Mouse (Mus musculus) midbrain, embryonic 13.5 days (tissue): ENCODE measurements around the gene Noxred1. TPM values are rescaled to one million over a fixed set of nuclear protein-coding genes. Genes with fewer than 3 reads are reported as not detected.
"Not testable (repeated sequence)": the region's sequence is repeated elsewhere in the genome, so short reads cannot be mapped to it uniquely, and the experiment has no call there.

Experiments
- ATAC-seq: fragments of 200-750 bp; cut with Nextera tagmentation; 2 replicates; pipeline ENCODE4 v1.8.0; 2017; ENCODE audit warnings: mild to moderate bottlenecking, moderate TSS enrichment, moderate library complexity
- H3K27ac ChIP-seq: fragments of 300-500 bp; sonication (generic); 2 replicates; pipeline ENCODE4 v1.5.1; 2015; ENCODE audit warnings: inconsistent platforms, mild to moderate bottlenecking, moderate library complexity
- H3K27me3 ChIP-seq: fragments of 300-500 bp; sonication (generic); 2 replicates; pipeline ENCODE4 v1.6.1; 2015; ENCODE audit warnings: mild to moderate bottlenecking, inconsistent platforms
- H3K36me3 ChIP-seq: fragments of 300-500 bp; sonication (generic); 2 replicates; pipeline ENCODE4 v1.6.1; 2015; ENCODE audit warnings: mild to moderate bottlenecking, inconsistent platforms
- H3K4me1 ChIP-seq: fragments of 300-500 bp; sonication (generic); replicated peaks from 2 replicates; pipeline ENCODE4 v1.6.1; 2015; ENCODE audit warnings: inconsistent platforms
- H3K4me2 ChIP-seq: fragments of 300-500 bp; sonication (generic); replicated peaks from 2 replicates; pipeline ENCODE4 v1.6.1; 2015; ENCODE audit warnings: moderate library complexity, mild to moderate bottlenecking, inconsistent platforms
- H3K4me3 ChIP-seq: fragments of 300-500 bp; sonication (generic); replicated peaks from 2 replicates; pipeline ENCODE4 v1.5.1; 2015; ENCODE audit warnings: mild to moderate bottlenecking, inconsistent platforms
- H3K9ac ChIP-seq: fragments of 300-500 bp; sonication (generic); replicated peaks from 2 replicates; pipeline ENCODE4 v1.6.1; 2015; ENCODE audit warnings: mild to moderate bottlenecking, inconsistent platforms
- H3K9me3 ChIP-seq: fragments of 300-500 bp; sonication (generic); 2 replicates; pipeline ENCODE4 v1.6.1; 2016; ENCODE audit warnings: mild to moderate bottlenecking, inconsistent platforms
- WGBS: fragments of 180-500 bp; shearing (Covaris S2); methylation state at CpG from one replicate; pipeline ENCODE4 v1.1.7; 2015; 5-methylcytosine and 5-hydroxymethylcytosine counted together
- polyA plus RNA-seq: library from polyadenylated mRNA; unstranded; fragments of >200 nt; fragmentation: Nextera tagmentation; extraction: Ambion mirVana; gene quantifications from 2 replicates; pipeline ENCODE4 v1.2.1, GENCODE M21; 2015

The Noxred1 gene
- polyA plus RNA-seq, 1 experiment from 2014 or later: 1.7 TPM

- H3K4me1 ChIP-seq: 0 out of 2 replicates have a peak, but pooled peaks cover 4% of the 10 kb centered on the region
Observed at GRCm38 (mm10) chr12:87219362-87219761, 19.2 kb downstream of the Noxred1 start.

DNA sequence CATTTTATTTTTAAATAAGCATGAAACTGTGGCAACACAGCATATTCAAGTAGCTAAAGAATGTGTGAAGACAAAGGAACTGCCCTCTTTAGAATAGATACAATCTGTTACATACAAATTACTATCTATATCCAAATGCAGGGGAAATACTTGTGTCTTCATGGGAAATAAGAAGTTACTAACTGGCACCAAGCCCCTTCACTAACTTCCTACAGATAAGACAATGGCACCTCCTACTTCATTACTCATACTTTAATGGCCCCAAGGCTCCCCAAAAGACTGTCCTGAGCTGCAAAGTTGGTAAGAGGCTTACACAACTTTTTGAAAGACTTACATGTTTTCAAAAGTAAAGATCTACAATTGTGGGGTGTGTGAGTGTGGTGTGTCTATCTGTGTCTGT, 20.9 kb downstream of the Noxred1 start:
- no peak overlapping the region for H3K27ac ChIP-seq
- no peak overlapping the region for H3K4me2 ChIP-seq
- H3K36me3 ChIP-seq: 0 out of 2 replicates have a peak, but pooled peaks cover 2% of the 10 kb centered on the region
- no peaks in the 10 kb centered on the region for H3K9me3 ChIP-seq
- no peak for ATAC-seq
- 0 out of 2 replicates have a peak, but pooled peaks cover 4% of the 10 kb centered on the region for H3K4me1 ChIP-seq
- H3K4me3 ChIP-seq: no peak overlapping the region
- H3K9ac ChIP-seq: no peak overlapping the region
- no peaks in the 10 kb centered on the region for H3K27me3 ChIP-seq

More at GRCm38 (mm10) chr12:87219362-87219761, 19.2 kb downstream of the Noxred1 start:
- no peak overlapping the region for H3K27ac ChIP-seq
- no peaks in the 10 kb centered on the region for H3K9me3 ChIP-seq
- H3K4me3 ChIP-seq: no peak overlapping the region
- 72% methylated on average over 7 of the region's 7 CpGs for WGBS
- 0 out of 2 replicates have a peak, but pooled peaks cover 2% of the 10 kb centered on the region for H3K36me3 ChIP-seq
- H3K27me3 ChIP-seq: no peaks in the 10 kb centered on the region
- no peak overlapping the region for H3K9ac ChIP-seq
- H3K4me2 ChIP-seq: no peak overlapping the region
- no peak for ATAC-seq

DNA sequence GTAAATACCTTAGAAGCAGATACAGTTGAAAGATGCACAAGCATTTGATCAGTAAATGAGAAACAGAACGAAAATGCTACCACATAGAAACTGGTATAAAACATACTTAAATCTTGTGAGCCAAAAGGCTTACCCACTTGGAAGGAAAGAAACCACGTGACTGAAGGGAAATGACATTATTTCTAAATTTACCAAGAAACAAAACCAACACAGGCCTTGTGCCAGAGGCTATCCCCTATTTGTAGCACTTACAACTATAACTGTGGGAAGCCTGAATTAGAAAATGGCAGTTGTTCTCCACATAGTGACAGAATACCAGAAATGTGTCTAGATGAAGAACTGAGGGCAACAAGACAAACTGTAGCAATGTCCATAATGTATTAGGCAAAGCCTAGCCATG, 22.5 kb downstream of the Noxred1 start:
- H3K36me3 ChIP-seq: 0 out of 2 replicates have a peak, but pooled peaks cover under 1% of the 10 kb centered on the region
- WGBS: 82% methylated on average over 2 of the region's 2 CpGs
- no peak overlapping the region for H3K27ac ChIP-seq
- no peak overlapping the region for H3K9ac ChIP-seq
- 0 out of 2 replicates have a peak, but pooled peaks cover 4% of the 10 kb centered on the region for H3K4me1 ChIP-seq
- no peak for ATAC-seq
- no peaks in the 10 kb centered on the region for H3K27me3 ChIP-seq
- H3K9me3 ChIP-seq: no peaks in the 10 kb centered on the region
- no peak overlapping the region for H3K4me3 ChIP-seq
- H3K4me2 ChIP-seq: no peak overlapping the region

GRCm38 (mm10) chr12:87212844-87213606, 25.5 kb downstream of the Noxred1 start:
- H3K9me3 ChIP-seq: no peaks in the 10 kb centered on the region
- H3K4me1 ChIP-seq: no peaks in the 10 kb centered on the region
- ATAC-seq: no peak
- no peak overlapping the region for H3K9ac ChIP-seq
- H3K36me3 ChIP-seq: no peaks in the 10 kb centered on the region
- no peaks in the 10 kb centered on the region for H3K27me3 ChIP-seq
- H3K27ac ChIP-seq: no peak overlapping the region
- H3K4me2 ChIP-seq: no peak overlapping the region
- no peak overlapping the region for H3K4me3 ChIP-seq
- 68% methylated on average over 2 of the region's 2 CpGs for WGBS

DNA sequence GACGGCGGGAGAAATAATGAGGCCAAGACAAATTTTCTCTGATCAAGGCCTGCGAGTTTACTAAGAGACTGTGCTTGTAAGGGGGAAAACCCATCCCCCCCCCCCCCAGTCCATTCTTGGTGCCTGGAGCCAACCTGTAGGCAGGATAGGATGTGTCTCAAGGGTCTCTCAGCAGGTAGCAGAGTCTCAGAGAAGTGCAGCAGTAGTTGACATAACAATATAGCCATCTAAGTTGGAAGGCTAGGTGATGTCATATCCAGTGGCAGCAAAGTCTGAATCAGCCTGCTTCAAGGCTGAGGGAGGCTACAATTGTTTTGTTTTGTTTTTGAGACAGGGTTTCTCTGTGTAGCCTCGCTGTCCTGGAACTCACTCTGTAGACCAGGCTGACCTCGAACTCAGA, 32.7 kb downstream of the Noxred1 start:
- not testable (repeated sequence) for H3K4me2 ChIP-seq, H3K4me3 ChIP-seq, ATAC-seq, H3K27ac ChIP-seq, H3K9me3 ChIP-seq, H3K9ac ChIP-seq, H3K27me3 ChIP-seq, H3K36me3 ChIP-seq, H3K4me1 ChIP-seq
- WGBS: 90% methylated on average over 5 of the region's 5 CpGs

GRCm38 (mm10) chr12:87201694-87202093, 36.8 kb downstream of the Noxred1 start:
- Histone ChIP-seq H3K9me3 (no peaks in the 10 kb centered on the region), H3K4me1 (peaks cover 22% of the 10 kb centered on the region), H3K9ac (no peak overlapping the region), H3K36me3 (no peaks in the 10 kb centered on the region), H3K27ac (no peak overlapping the region), H3K4me3 (no peak overlapping the region), H3K27me3 (0 out of 2 replicates have a peak, but pooled peaks cover 6% of the 10 kb centered on the region), H3K4me2 (no peak overlapping the region)
- ATAC-seq: no peak
- 77% methylated on average over 5 of the region's 5 CpGs for WGBS

DNA sequence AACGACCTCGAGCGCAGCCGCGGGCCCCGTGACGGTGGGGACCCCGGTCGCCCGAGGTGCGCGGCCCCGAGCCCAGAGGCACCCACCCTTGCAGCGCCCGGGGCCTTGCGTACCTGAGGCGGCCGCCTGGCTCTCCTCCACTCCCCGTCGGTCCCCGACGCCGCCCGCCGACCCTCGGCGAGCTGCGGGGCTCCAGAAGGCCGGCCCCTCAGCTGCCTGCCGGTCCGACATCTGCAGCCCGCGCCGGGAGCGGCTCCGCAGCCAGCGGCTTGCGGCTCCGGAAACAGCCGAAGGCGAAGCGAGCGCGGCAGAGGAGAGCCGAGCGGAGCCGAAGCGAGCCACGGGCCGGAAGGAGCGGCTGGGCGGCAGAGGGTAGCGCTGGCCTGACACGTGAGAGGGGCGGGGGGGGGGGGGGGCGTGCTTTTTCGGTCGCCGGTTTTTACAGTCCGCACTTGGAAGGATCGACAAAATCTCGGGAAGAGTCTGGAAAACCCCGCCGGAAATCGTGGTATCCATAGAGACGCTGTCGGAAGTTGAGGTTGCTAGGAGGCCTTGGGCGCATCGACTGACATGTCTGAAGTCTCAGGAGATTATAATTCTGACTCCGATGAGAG, 38.5 kb downstream of the Noxred1 start, which contains the start of gene Tmed8:
Gene Tmed8, minus strand, starts transcription at position 482 of the 614 bp plus-strand sequence.
- peak within 1 kb of the TSS; percentile 81 for H3K4me2 ChIP-seq
- H3K4me3 ChIP-seq: peak within 1 kb of the TSS; percentile 82
- peaks cover 22% of the 10 kb centered on the region for H3K4me1 ChIP-seq
- ATAC-seq: peak; percentile 98
- H3K9me3 ChIP-seq: no peaks in the 10 kb centered on the region
- peak within 1 kb of the TSS; percentile 96 for H3K9ac ChIP-seq
- WGBS: under 1% methylated on average over 52 of the region's 70 CpGs
- peak within 1 kb of the TSS; percentile 93 for H3K27ac ChIP-seq
- no peaks in the 10 kb centered on the region for H3K36me3 ChIP-seq
- H3K27me3 ChIP-seq: 0 out of 2 replicates have a peak, but pooled peaks cover 6% of the 10 kb centered on the region

DNA sequence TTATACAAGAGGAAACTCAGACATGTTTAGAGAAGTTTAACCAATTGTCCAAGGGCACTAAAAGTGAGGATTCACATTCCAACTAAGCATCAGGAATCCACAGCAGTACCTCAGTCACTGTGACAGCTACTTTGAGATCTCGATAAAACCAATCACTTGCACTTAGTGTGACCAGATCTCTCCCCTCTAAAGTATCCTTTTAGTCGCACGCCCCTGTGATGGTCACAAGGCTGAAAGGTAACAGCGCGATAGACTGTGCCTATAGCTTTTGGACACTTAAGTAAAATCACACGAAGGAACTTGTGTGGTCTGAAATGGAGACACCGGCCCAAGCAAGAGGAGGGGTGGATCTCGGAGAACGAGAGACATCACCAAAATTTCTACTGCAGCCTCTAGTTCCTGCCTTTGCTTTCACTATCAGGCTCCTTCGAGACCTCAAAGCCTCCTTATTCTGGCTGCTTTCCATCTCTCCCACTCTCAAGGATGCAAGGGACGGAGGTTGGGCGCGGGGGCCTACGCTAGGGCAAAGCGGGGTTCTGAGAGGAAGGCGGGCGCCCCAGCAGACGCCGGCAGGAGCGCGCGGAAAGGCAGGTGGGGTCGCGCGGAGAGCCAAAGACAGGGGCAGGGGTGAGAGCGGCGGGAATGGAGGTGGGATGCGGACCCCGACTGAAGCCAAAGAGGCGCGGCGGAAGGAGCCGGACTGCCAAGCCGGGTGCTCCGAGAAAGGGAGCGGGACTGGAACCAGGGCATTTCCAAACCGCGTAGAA, 39.1 kb downstream of the Noxred1 start, which contains the start of gene Samd15:
Gene Samd15, plus strand, starts transcription at position 518 of the 767 bp plus-strand sequence.
- Histone ChIP-seq H3K27ac (peak within 1 kb of the TSS; percentile 93), H3K4me1 (peaks cover 22% of the 10 kb centered on the region), H3K4me3 (peak within 1 kb of the TSS; percentile 82), H3K9me3 (no peaks in the 10 kb centered on the region), H3K27me3 (0 out of 2 replicates have a peak, but pooled peaks cover 6% of the 10 kb centered on the region), H3K9ac (peak within 1 kb of the TSS; percentile 96), H3K36me3 (no peaks in the 10 kb centered on the region), H3K4me2 (peak within 1 kb of the TSS; percentile 81)
- WGBS: under 1% methylated on average over 38 of the region's 38 CpGs
- ATAC-seq: no peak; the same call in 1 of the 2 replicates

DNA sequence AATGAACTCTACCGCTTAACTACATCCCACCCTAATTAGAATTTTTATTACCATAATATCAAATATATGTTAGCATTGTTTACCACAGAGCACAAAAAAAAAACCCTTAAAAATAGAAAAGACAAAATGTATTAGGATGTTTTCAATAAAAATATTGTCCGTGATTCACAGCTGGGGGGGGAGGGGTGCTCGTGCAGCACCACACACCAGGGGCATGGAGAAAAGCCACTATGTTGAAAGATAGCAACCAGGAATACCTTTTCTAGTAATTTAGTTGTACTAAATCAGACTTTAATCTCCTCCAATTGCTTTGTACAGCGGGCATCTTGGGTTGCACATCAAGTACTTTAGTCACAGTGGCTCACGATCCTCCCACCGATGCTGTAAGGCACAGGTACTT, 39.7 kb downstream of the Noxred1 start:
- Histone ChIP-seq H3K36me3 (no peaks in the 10 kb centered on the region), H3K27ac (no peak overlapping the region), H3K4me1 (peaks cover 22% of the 10 kb centered on the region), H3K27me3 (0 out of 2 replicates have a peak, but pooled peaks cover 6% of the 10 kb centered on the region), H3K4me2 (peak overlapping the region; percentile 81), H3K4me3 (peak overlapping the region; percentile 82), H3K9me3 (no peaks in the 10 kb centered on the region), H3K9ac (peak overlapping the region; percentile 96)
- no peak for ATAC-seq
- WGBS: 39% methylated on average over 6 of the region's 6 CpGs

DNA sequence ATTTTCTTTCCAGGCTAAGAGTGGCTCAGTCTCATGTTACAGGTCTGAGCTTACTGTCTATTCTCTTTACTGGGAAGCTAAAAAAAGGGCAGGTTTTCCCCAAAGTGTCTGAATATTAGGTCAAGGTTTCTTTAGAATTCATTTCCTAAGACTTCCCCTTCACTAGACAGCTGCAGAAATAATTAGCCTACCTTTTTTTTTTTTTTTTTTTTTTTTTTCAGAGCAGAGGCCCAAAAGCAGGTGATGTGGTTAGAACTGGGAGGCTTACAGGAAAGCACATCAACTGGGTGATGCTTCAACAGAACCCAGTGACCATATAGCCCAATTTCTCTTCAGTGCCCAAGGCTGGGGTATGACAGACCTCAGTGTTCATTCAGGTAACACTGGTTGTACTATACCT, 42.2 kb downstream of the Noxred1 start:
- H3K4me3 ChIP-seq: no peak overlapping the region
- no peak for ATAC-seq
- peaks cover 22% of the 10 kb centered on the region for H3K4me1 ChIP-seq
- H3K27me3 ChIP-seq: 0 out of 2 replicates have a peak, but pooled peaks cover 2% of the 10 kb centered on the region
- H3K9ac ChIP-seq: no peak overlapping the region
- no peak overlapping the region for H3K4me2 ChIP-seq
- no peak overlapping the region for H3K27ac ChIP-seq
- no peaks in the 10 kb centered on the region for H3K9me3 ChIP-seq
- H3K36me3 ChIP-seq: no peaks in the 10 kb centered on the region

GRCm38 (mm10) chr12:87195069-87195468, 43.5 kb downstream of the Noxred1 start:
- H3K9ac ChIP-seq: no peak overlapping the region
- no peaks in the 10 kb centered on the region for H3K9me3 ChIP-seq
- H3K36me3 ChIP-seq: no peaks in the 10 kb centered on the region
- H3K4me1 ChIP-seq: peaks cover 18% of the 10 kb centered on the region
- no peak overlapping the region for H3K4me2 ChIP-seq
- no peaks in the 10 kb centered on the region for H3K27me3 ChIP-seq
- ATAC-seq: no peak
- WGBS: 93% methylated on average over 1 of the region's 1 CpGs
- no peak overlapping the region for H3K4me3 ChIP-seq
- no peak overlapping the region for H3K27ac ChIP-seq
